Mouse (Mus musculus): ENCODE results near the gene Naa11. TPM values are rescaled to one million over a fixed set of nuclear protein-coding genes. Genes with fewer than 3 reads are reported as not detected.

Naa11 gene
- polyA plus RNA-seq, 1 experiment from 2014 or later = not detected

GRCm38 (mm10) chr5:97382548-97383222, 9.5 kb downstream of the Naa11 start:
- no peak for ATAC-seq (ENCODE audit: insufficient number of reproducible peaks, low FRiP score, low TSS enrichment, low read depth)
- Histone ChIP-seq H3K27ac (no peak overlapping the region), H3K4me3 (no peak overlapping the region), H3K9me3 (no peaks in the 10 kb centered on the region), H3K4me2 (no peak overlapping the region), H3K27me3 (no peaks in the 10 kb centered on the region), H3K9ac (no peak overlapping the region), H3K4me1 (no peaks in the 10 kb centered on the region), H3K36me3 (no peaks in the 10 kb centered on the region)
- 60% methylated on average over 14 of the region's 14 CpGs for WGBS

GRCm38 (mm10) chr5:97379976-97380375, 12.2 kb downstream of the Naa11 start:
- H3K27me3 ChIP-seq = no peaks in the 10 kb centered on the region
- no peak overlapping the region for H3K9ac ChIP-seq
- ATAC-seq (ENCODE audit: insufficient number of reproducible peaks, low FRiP score, low TSS enrichment, low read depth) = no peak
- H3K27ac ChIP-seq = no peak overlapping the region
- WGBS = 27% methylated on average over 3 of the region's 3 CpGs
- no peaks in the 10 kb centered on the region for H3K9me3 ChIP-seq
- H3K4me2 ChIP-seq = no peak overlapping the region
- H3K4me1 ChIP-seq = no peaks in the 10 kb centered on the region
- H3K4me3 ChIP-seq = no peak overlapping the region
- no peaks in the 10 kb centered on the region for H3K36me3 ChIP-seq

GRCm38 (mm10) chr5:97364781-97365180, 27.4 kb downstream of the Naa11 start:
- Histone ChIP-seq H3K27me3 (no peaks in the 10 kb centered on the region), H3K27ac (no peak overlapping the region), H3K4me1 (no peaks in the 10 kb centered on the region), H3K36me3 (no peaks in the 10 kb centered on the region), H3K9me3 (no peaks in the 10 kb centered on the region), H3K9ac (no peak overlapping the region), H3K4me3 (no peak overlapping the region), H3K4me2 (no peak overlapping the region)
- no peak for ATAC-seq (ENCODE audit: insufficient number of reproducible peaks, low FRiP score, low TSS enrichment, low read depth)
- 71% methylated on average over 8 of the region's 8 CpGs for WGBS

GRCm38 (mm10) chr5:97364252-97364651, 27.9 kb downstream of the Naa11 start:
- WGBS = 54% methylated on average over 8 of the region's 8 CpGs
- Histone ChIP-seq H3K36me3 (no peaks in the 10 kb centered on the region), H3K27me3 (no peaks in the 10 kb centered on the region), H3K4me2 (no peak overlapping the region), H3K4me3 (no peak overlapping the region), H3K4me1 (no peaks in the 10 kb centered on the region), H3K9me3 (no peaks in the 10 kb centered on the region), H3K27ac (no peak overlapping the region), H3K9ac (no peak overlapping the region)
- no peak for ATAC-seq (ENCODE audit: insufficient number of reproducible peaks, low FRiP score, low TSS enrichment, low read depth)

GRCm38 (mm10) chr5:97362539-97362938, 29.6 kb downstream of the Naa11 start:
- Histone ChIP-seq H3K27ac (no peak overlapping the region), H3K9me3 (no peaks in the 10 kb centered on the region), H3K4me2 (no peak overlapping the region), H3K9ac (no peak overlapping the region), H3K27me3 (no peaks in the 10 kb centered on the region), H3K36me3 (no peaks in the 10 kb centered on the region), H3K4me3 (no peak overlapping the region), H3K4me1 (no peaks in the 10 kb centered on the region)
- ATAC-seq (ENCODE audit: insufficient number of reproducible peaks, low FRiP score, low TSS enrichment, low read depth) = no peak
- 42% methylated on average over 2 of the region's 2 CpGs for WGBS

- no peaks in the 10 kb centered on the region for H3K36me3 ChIP-seq
- no peaks in the 10 kb centered on the region for H3K9me3 ChIP-seq
- 60% methylated on average over 4 of the region's 4 CpGs for WGBS
Observed at GRCm38 (mm10) chr5:97359104-97359503, 33.1 kb downstream of the Naa11 start.

GRCm38 (mm10) chr5:97356135-97356534, 36.0 kb downstream of the Naa11 start:
- ATAC-seq (ENCODE audit: insufficient number of reproducible peaks, low FRiP score, low TSS enrichment, low read depth) = no peak
- Histone ChIP-seq H3K4me1 (no peaks in the 10 kb centered on the region), H3K4me3 (no peak overlapping the region), H3K27me3 (no peaks in the 10 kb centered on the region), H3K4me2 (no peak overlapping the region), H3K9ac (no peak overlapping the region), H3K36me3 (no peaks in the 10 kb centered on the region), H3K9me3 (no peaks in the 10 kb centered on the region), H3K27ac (no peak overlapping the region)
- WGBS = 58% methylated on average over 2 of the region's 2 CpGs

More at GRCm38 (mm10) chr5:97359104-97359503, 33.1 kb downstream of the Naa11 start:
- Histone ChIP-seq H3K4me2 (no peak overlapping the region), H3K4me1 (no peaks in the 10 kb centered on the region), H3K27me3 (no peaks in the 10 kb centered on the region), H3K4me3 (no peak overlapping the region), H3K27ac (no peak overlapping the region), H3K9ac (no peak overlapping the region)
- ATAC-seq (ENCODE audit: insufficient number of reproducible peaks, low FRiP score, low TSS enrichment, low read depth) = no peak

- no peak for ATAC-seq (ENCODE audit: insufficient number of reproducible peaks, low FRiP score, low TSS enrichment, low read depth)
- H3K4me1 ChIP-seq = no peaks in the 10 kb centered on the region
- H3K9ac ChIP-seq = no peak overlapping the region
- no peak overlapping the region for H3K4me3 ChIP-seq
- no peaks in the 10 kb centered on the region for H3K36me3 ChIP-seq
- no peaks in the 10 kb centered on the region for H3K9me3 ChIP-seq
- no peak overlapping the region for H3K27ac ChIP-seq
- H3K4me2 ChIP-seq = no peak overlapping the region
- no peaks in the 10 kb centered on the region for H3K27me3 ChIP-seq
- 97% methylated on average over 2 of the region's 2 CpGs for WGBS
Observed at GRCm38 (mm10) chr5:97355152-97355551, 37.0 kb downstream of the Naa11 start.

GRCm38 (mm10) chr5:97348760-97349159, 43.4 kb downstream of the Naa11 start:
- Histone ChIP-seq H3K27me3 (no peaks in the 10 kb centered on the region), H3K4me2 (no peak overlapping the region), H3K27ac (no peak overlapping the region), H3K9me3 (no peaks in the 10 kb centered on the region), H3K36me3 (no peaks in the 10 kb centered on the region), H3K9ac (no peak overlapping the region), H3K4me1 (0 out of 2 replicates have a peak, but pooled peaks cover 2% of the 10 kb centered on the region), H3K4me3 (no peak overlapping the region)
- 40% methylated on average over 2 of the region's 2 CpGs for WGBS
- ATAC-seq (ENCODE audit: insufficient number of reproducible peaks, low FRiP score, low TSS enrichment, low read depth) = 0 out of 2 replicates have a peak, but pooled peaks have one; percentile 7

GRCm38 (mm10) chr5:97348310-97348709, 43.9 kb downstream of the Naa11 start:
- H3K27ac ChIP-seq = no peak overlapping the region
- ATAC-seq (ENCODE audit: insufficient number of reproducible peaks, low FRiP score, low TSS enrichment, low read depth) = no peak
- no peak overlapping the region for H3K9ac ChIP-seq
- no peaks in the 10 kb centered on the region for H3K9me3 ChIP-seq
- 0 out of 2 replicates have a peak, but pooled peaks cover 2% of the 10 kb centered on the region for H3K4me1 ChIP-seq
- H3K4me3 ChIP-seq = no peak overlapping the region
- H3K36me3 ChIP-seq = no peaks in the 10 kb centered on the region
- no peak overlapping the region for H3K4me2 ChIP-seq
- 62% methylated on average over 8 of the region's 8 CpGs for WGBS
- H3K27me3 ChIP-seq = no peaks in the 10 kb centered on the region

GRCm38 (mm10) chr5:97345732-97346253, 46.4 kb downstream of the Naa11 start:
- Histone ChIP-seq H3K36me3 (no peaks in the 10 kb centered on the region), H3K9me3 (no peaks in the 10 kb centered on the region), H3K4me2 (no peak overlapping the region), H3K27me3 (no peaks in the 10 kb centered on the region), H3K4me1 (0 out of 2 replicates have a peak, but pooled peaks cover 2% of the 10 kb centered on the region), H3K27ac (no peak overlapping the region), H3K4me3 (no peak overlapping the region), H3K9ac (no peak overlapping the region)
- 88% methylated on average over 10 of the region's 10 CpGs for WGBS
- no peak for ATAC-seq (ENCODE audit: insufficient number of reproducible peaks, low FRiP score, low TSS enrichment, low read depth)

GRCm38 (mm10) chr5:97345129-97345528, 47.0 kb downstream of the Naa11 start:
- Histone ChIP-seq H3K27ac (no peak overlapping the region), H3K4me3 (no peak overlapping the region), H3K4me1 (0 out of 2 replicates have a peak, but pooled peaks cover 2% of the 10 kb centered on the region), H3K9me3 (no peaks in the 10 kb centered on the region), H3K27me3 (no peaks in the 10 kb centered on the region), H3K36me3 (no peaks in the 10 kb centered on the region), H3K4me2 (no peak overlapping the region), H3K9ac (no peak overlapping the region)
- ATAC-seq (ENCODE audit: insufficient number of reproducible peaks, low FRiP score, low TSS enrichment, low read depth) = no peak
